Mouse (Mus musculus) mature B cell (primary cell): ENCODE measurements around the gene Vezf1.

Experiments
- in situ Hi-C: fragments of 300-500 bp; cut with MboI; formaldehyde crosslinking; loops from 2 replicates; pipeline ENCODE4 v1.14.3; 2019

Vezf1 gene

GRCm38 (mm10) chr11:88123731-88124130 is 55.7 kb downstream of the Vezf1 start:
- in situ Hi-C loops, result no loop called here

- in situ Hi-C loops, result no loop called here
Measured at GRCm38 (mm10) chr11:88125483-88125882, 57.4 kb downstream of the Vezf1 start.

GRCm38 (mm10) chr11:88126306-88126793 is 58.3 kb downstream of the Vezf1 start:
- in situ Hi-C loops, result no loop called here

- in situ Hi-C loops, result no loop called here
Measured at GRCm38 (mm10) chr11:88128461-88128860, 60.4 kb downstream of the Vezf1 start.

- in situ Hi-C loops, result no loop called here
Measured at GRCm38 (mm10) chr11:88129281-88129680, 61.2 kb downstream of the Vezf1 start.

- in situ Hi-C loops, result no loop called here
Measured at GRCm38 (mm10) chr11:88129935-88130334, 61.9 kb downstream of the Vezf1 start.

- in situ Hi-C loops, result no loop called here
Measured at GRCm38 (mm10) chr11:88131847-88132246, 63.8 kb downstream of the Vezf1 start.
